Mouse (Mus musculus): ENCODE measurements around the gene Lpar3.
A peak's percentile ranks its signal among the peaks of the same experiment; 100 is the strongest.
"Not testable (repeated sequence)": the region's sequence is repeated elsewhere in the genome, so short reads cannot be mapped to it uniquely, and the experiment has no call there.

Gene Lpar3

GRCm38 (mm10) chr3:146209759-146210158 lies 11.0 kb upstream of the Lpar3 start:
- not testable (repeated sequence) for DNase-seq (ENCODE audit: low spot score)

GRCm38 (mm10) chr3:146211141-146211747 lies 9.5 kb upstream of the Lpar3 start:
- DNase-seq (ENCODE audit: low spot score), result no peak

- DNase-seq (ENCODE audit: low spot score), result no peak
Observed at GRCm38 (mm10) chr3:146211964-146212363, 8.8 kb upstream of the Lpar3 start.

GRCm38 (mm10) chr3:146213336-146213735 lies 7.4 kb upstream of the Lpar3 start:
- no peak for DNase-seq (ENCODE audit: low spot score)

- DNase-seq (ENCODE audit: low spot score), result no peak
Observed at GRCm38 (mm10) chr3:146216561-146216960, 4.2 kb upstream of the Lpar3 start.

- no peak for DNase-seq (ENCODE audit: low spot score)
Observed at GRCm38 (mm10) chr3:146224271-146224670, 3.5 kb downstream of the Lpar3 start.

- no peak for DNase-seq (ENCODE audit: low spot score)
Observed at GRCm38 (mm10) chr3:146225061-146225761, 4.4 kb downstream of the Lpar3 start.

GRCm38 (mm10) chr3:146227427-146227826 lies 6.7 kb downstream of the Lpar3 start:
- peak; percentile 28 for DNase-seq (ENCODE audit: low spot score)

- no peak for DNase-seq (ENCODE audit: low spot score)
Observed at GRCm38 (mm10) chr3:146228559-146229310, 8.0 kb downstream of the Lpar3 start.

GRCm38 (mm10) chr3:146232708-146233107 lies 11.9 kb downstream of the Lpar3 start:
- DNase-seq (ENCODE audit: low spot score), result no peak

GRCm38 (mm10) chr3:146233741-146234140 lies 13.0 kb downstream of the Lpar3 start:
- DNase-seq (ENCODE audit: low spot score), result no peak

GRCm38 (mm10) chr3:146234530-146234929 lies 13.8 kb downstream of the Lpar3 start:
- no peak for DNase-seq (ENCODE audit: low spot score)

GRCm38 (mm10) chr3:146236280-146236679 lies 15.5 kb downstream of the Lpar3 start:
- no peak for DNase-seq (ENCODE audit: low spot score)

GRCm38 (mm10) chr3:146237676-146238075 lies 16.9 kb downstream of the Lpar3 start:
- no peak for DNase-seq (ENCODE audit: low spot score)

- no peak for DNase-seq (ENCODE audit: low spot score)
Observed at GRCm38 (mm10) chr3:146244630-146245029, 23.9 kb downstream of the Lpar3 start.

- DNase-seq (ENCODE audit: low spot score), result no peak
Observed at GRCm38 (mm10) chr3:146246557-146246956, 25.8 kb downstream of the Lpar3 start.

GRCm38 (mm10) chr3:146246992-146247391 lies 26.2 kb downstream of the Lpar3 start:
- no peak for DNase-seq (ENCODE audit: low spot score)

GRCm38 (mm10) chr3:146249895-146250294 lies 29.1 kb downstream of the Lpar3 start:
- no peak for DNase-seq (ENCODE audit: low spot score)

- no peak for DNase-seq (ENCODE audit: low spot score)
Observed at GRCm38 (mm10) chr3:146251771-146252170, 31.0 kb downstream of the Lpar3 start.

GRCm38 (mm10) chr3:146253736-146254320 lies 33.1 kb downstream of the Lpar3 start:
- peak; percentile 49 for DNase-seq (ENCODE audit: low spot score)

GRCm38 (mm10) chr3:146255123-146255522 lies 34.4 kb downstream of the Lpar3 start:
- no peak for DNase-seq (ENCODE audit: low spot score)

GRCm38 (mm10) chr3:146257483-146258122 lies 36.8 kb downstream of the Lpar3 start:
- DNase-seq (ENCODE audit: low spot score), result no peak

All from embryo, embryonic 10 days (tissue).